Mouse (Mus musculus): ENCODE results near the gene Gm21972.

GRCm38 (mm10) chr1:86189034-86189702 lies 55.7 kb downstream of the Gm21972 start:
- no peak for TF ChIP-seq POLR2A (IDR thresholded peaks at IDR 0.05; ENCODE audit: borderline replicate concordance, insufficient read depth, low read length)
- TF ChIP-seq CTCF (IDR thresholded peaks at IDR 0.05; ENCODE audit: borderline replicate concordance, insufficient read depth, low read depth, low read length) = no peak
